ENCODE assay signal across 8 mouse cellular contexts in the genomic region with DNA sequence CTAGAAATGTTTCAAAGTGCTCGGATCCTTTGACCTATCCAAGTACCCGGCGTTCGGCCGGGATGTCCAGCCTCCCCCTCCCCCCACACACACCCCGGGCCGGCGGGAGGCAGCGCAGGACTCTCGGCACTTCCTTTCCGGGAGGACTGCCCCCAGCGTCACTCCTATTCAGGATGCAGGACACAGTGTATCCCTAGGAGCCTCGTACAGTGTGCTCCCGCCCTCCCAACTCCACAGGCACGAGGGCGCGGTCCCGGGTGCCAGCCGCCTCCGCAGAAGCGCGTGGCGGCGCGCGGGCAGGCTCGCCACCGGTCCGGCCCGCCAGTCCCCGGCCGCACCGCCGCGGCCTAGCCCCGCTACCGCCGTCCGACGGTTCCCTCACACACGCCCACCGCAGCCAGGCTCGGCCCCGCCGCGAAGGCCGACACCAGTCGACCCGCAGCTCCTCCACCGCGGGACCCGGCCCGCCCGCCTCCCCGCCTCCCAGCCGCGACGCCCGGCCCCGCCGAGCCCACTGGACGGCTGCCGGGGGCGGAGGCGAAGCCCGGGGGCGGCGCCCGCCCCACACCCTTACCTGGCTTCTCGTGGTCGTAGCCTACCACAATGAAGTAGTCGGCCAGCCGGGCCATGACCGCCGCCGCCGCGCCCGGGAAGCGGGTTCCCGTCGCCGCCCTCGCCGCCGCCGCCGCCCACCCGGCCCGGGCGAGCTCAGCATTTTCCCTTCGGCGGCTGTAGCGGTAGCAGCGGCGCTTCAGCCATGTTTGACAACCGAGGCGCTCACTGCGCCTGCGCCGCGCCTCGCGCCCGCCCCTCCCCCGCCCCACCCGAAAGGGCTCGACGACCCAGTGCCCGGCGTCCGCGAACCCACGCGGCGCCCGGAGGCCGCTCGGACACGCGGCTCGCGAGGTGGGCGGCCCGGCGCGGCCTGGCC. TPM values are rescaled to one million over a fixed set of nuclear protein-coding genes. Genes with fewer than 3 reads are reported as not detected.
DNase-seq lines count a peak whose midpoint lies in the region; ATAC-seq and TF ChIP-seq lines count a peak whose summit lies in the region.

A gene (minus strand): TSS at position 790 of the 931 bp plus-strand sequence.

- H3K36me3 ChIP-seq in hindbrain, embryonic 10.5 days = no peaks in the 10 kb centered on the region
- no peaks in the 10 kb centered on the region for H3K36me3 ChIP-seq in lung, postnatal 0 days (ENCODE audit: insufficient read depth, low read length)

- peak within 1 kb of the TSS; percentile 94 for H3K9ac ChIP-seq in lung, postnatal 0 days (replicated peaks; ENCODE audit: low read depth)

- peak within 1 kb of the TSS; percentile 99 for H3K27ac ChIP-seq in hindbrain, embryonic 10.5 days
- H3K27ac ChIP-seq in lung, postnatal 0 days (ENCODE audit: low read length) = peak within 1 kb of the TSS; percentile 100

- peak; percentile 85 for DNase-seq in ES-CJ7 (ENCODE audit: low read depth, low spot score)
- peak; percentile 82 to 86 for DNase-seq in cerebellum, adult 18-20 months
- peak in 1 of 2 experiments; percentile 72 for DNase-seq in frontal cortex, adult 2 months (ENCODE audit: extremely low spot score in 1 of 2, low spot score in 1 of 2)
- DNase-seq in hindbrain, embryonic 10.5 days (ENCODE audit: low spot score) = peak; percentile 93
- DNase-seq in layer of hippocampus, postnatal 10 days (ENCODE audit: low spot score in 2 of 2) = peak; percentile 72 to 80
- peak; percentile 96 for DNase-seq in lung, postnatal 0 days (ENCODE audit: low spot score)
- DNase-seq in retina, embryonic 14.5 days (ENCODE audit: low spot score) = peak; percentile 89
- peak; percentile 88 for DNase-seq in urinary bladder, adult 2 months (ENCODE audit: low spot score)

- ATAC-seq in lung, postnatal 0 days = peak; percentile 93

- under 1% methylated on average over 126 of the region's 127 CpGs for WGBS in hindbrain, embryonic 10.5 days
- WGBS in lung, postnatal 0 days = 1% methylated on average over 44 of the region's 127 CpGs

- TF ChIP-seq EP300 in lung, postnatal 0 days (IDR thresholded peaks at IDR 0.05) = peak; percentile 43

- TF ChIP-seq CTCF in lung, postnatal 0 days (IDR thresholded peaks at IDR 0.05) = peak; percentile 32

- H3K4me3 ChIP-seq in hindbrain, embryonic 10.5 days = peak within 1 kb of the TSS; percentile 91
- peak within 1 kb of the TSS; percentile 96 for H3K4me3 ChIP-seq in lung, postnatal 0 days (ENCODE audit: low read depth, low read length)

- peaks cover 18% of the 10 kb centered on the region for H3K4me1 ChIP-seq in hindbrain, embryonic 10.5 days (replicated peaks)
- peaks cover 21% of the 10 kb centered on the region for H3K4me1 ChIP-seq in lung, postnatal 0 days (ENCODE audit: insufficient read depth, low read depth, low read length)

- peak within 1 kb of the TSS; percentile 92 for H3K4me2 ChIP-seq in lung, postnatal 0 days (replicated peaks; ENCODE audit: low read depth, low read length)

- no peaks in the 10 kb centered on the region for H3K9me3 ChIP-seq in hindbrain, embryonic 10.5 days
- H3K9me3 ChIP-seq in lung, postnatal 0 days (ENCODE audit: low read length) = no peaks in the 10 kb centered on the region

- peaks cover 19% of the 10 kb centered on the region for H3K27me3 ChIP-seq in hindbrain, embryonic 10.5 days (ENCODE audit: insufficient read depth, poor library complexity, severe bottlenecking)
- no peaks in the 10 kb centered on the region for H3K27me3 ChIP-seq in lung, postnatal 0 days (replicated peaks; ENCODE audit: insufficient read depth, low read length)

RNA-seq across cellular contexts. Expression of the gene that starts here (rescaled TPM):
- polyA plus RNA-seq in frontal cortex, adult 2 months (2012; rRNA removed) = 35.5 and 39.1 TPM in 2 replicates
- 31.4 and 34.8 TPM in 2 replicates for polyA plus RNA-seq in hindbrain, embryonic 10.5 days (2016; fragmentation: Nextera tagmentation; extraction: Ambion mirVana)
- 10 to 100 TPM; 82.9 to 86.0 TPM for total RNA-seq in layer of hippocampus, postnatal 10 days (2021)
- 23.3 and 25.7 TPM in 2 replicates for polyA plus RNA-seq in lung, postnatal 0 days (2015; fragmentation: Nextera tagmentation; extraction: Ambion mirVana)
- 30.0 and 33.0 TPM in 2 replicates for polyA plus RNA-seq in urinary bladder, adult 2 months (2012; rRNA removed)
